Comparison of ENCODE assay signal across 8 mouse cellular contexts in the genomic region with DNA sequence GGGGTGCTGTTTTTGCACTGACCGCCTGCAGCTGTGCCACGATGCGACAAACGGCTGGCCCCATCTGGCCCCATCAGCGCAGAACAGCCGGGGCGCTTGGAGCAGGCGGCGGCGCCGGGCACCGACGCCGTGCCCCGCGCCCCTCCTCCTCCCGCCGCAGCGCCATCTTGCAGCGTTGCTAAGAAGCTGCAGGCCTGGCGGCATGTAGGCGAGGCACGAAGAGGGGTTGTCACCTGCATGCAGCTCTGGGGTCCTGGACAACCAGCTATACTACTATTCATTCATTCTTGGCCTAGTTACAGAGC. TPM values are rescaled to one million over a fixed set of nuclear protein-coding genes. Genes with fewer than 3 reads are reported as not detected.
A peak's percentile ranks its signal among the peaks of the same experiment; 100 is the strongest.
DNase-seq lines count a peak whose midpoint lies in the region; ATAC-seq and TF ChIP-seq lines count a peak whose summit lies in the region.

No protein-coding gene starts in this region.

- H3K27me3 ChIP-seq in kidney, postnatal 0 days (ENCODE audit: insufficient read depth, low read length), result peaks cover 12% of the 10 kb centered on the region; the same call in 1 of the 2 replicates
- no peaks in the 10 kb centered on the region for H3K27me3 ChIP-seq in kidney, adult 2 months (replicated peaks; ENCODE audit: control insufficient read depth, insufficient read depth, low read length)
- no peaks in the 10 kb centered on the region; the same call in 1 of the 2 replicates for H3K27me3 ChIP-seq in hindbrain, embryonic 14.5 days (ENCODE audit: control insufficient read depth, insufficient read depth, low read length)
- peaks cover 24% of the 10 kb centered on the region; the same call in 1 of the 2 replicates for H3K27me3 ChIP-seq in midbrain, embryonic 11.5 days (ENCODE audit: control insufficient read depth, insufficient read depth, low read length)
- no peaks in the 10 kb centered on the region for H3K27me3 ChIP-seq in stomach, postnatal 0 days (ENCODE audit: control insufficient read depth, insufficient read depth, low read length)

- WGBS in kidney, postnatal 0 days, result 5% methylated on average over 23 of the region's 23 CpGs
- WGBS in kidney, adult 2 months, result 27% methylated on average over 23 of the region's 23 CpGs
- under 1% methylated on average over 23 of the region's 23 CpGs for WGBS in hindbrain, embryonic 14.5 days
- WGBS in midbrain, embryonic 11.5 days, result 1% methylated on average over 23 of the region's 23 CpGs
- WGBS in stomach, postnatal 0 days, result 29% methylated on average over 21 of the region's 23 CpGs

- no peak overlapping the region for H3K4me3 ChIP-seq in kidney, postnatal 0 days (replicated peaks; ENCODE audit: low read depth, low read length)
- H3K4me3 ChIP-seq in kidney, adult 2 months (ENCODE audit: insufficient read depth, low read depth, low read length), result no peak overlapping the region
- peak overlapping the region; percentile 77 for H3K4me3 ChIP-seq in hindbrain, embryonic 14.5 days (replicated peaks; ENCODE audit: low read length)
- H3K4me3 ChIP-seq in midbrain, embryonic 11.5 days (ENCODE audit: low read depth, low read length), result peak overlapping the region; percentile 13
- no peak overlapping the region for H3K4me3 ChIP-seq in stomach, postnatal 0 days (ENCODE audit: low read depth, low read length)

- TF ChIP-seq POLR2A in kidney, adult 2 months (IDR thresholded peaks at IDR 0.05; ENCODE audit: low read depth, low read length), result no peak

- peaks cover 22% of the 10 kb centered on the region for H3K4me1 ChIP-seq in kidney, postnatal 0 days (replicated peaks; ENCODE audit: insufficient read depth, low read length)
- no peaks in the 10 kb centered on the region for H3K4me1 ChIP-seq in kidney, adult 2 months (ENCODE audit: control insufficient read depth, insufficient read depth, low read length)
- H3K4me1 ChIP-seq in hindbrain, embryonic 14.5 days (replicated peaks; ENCODE audit: control insufficient read depth, insufficient read depth, low read length), result peaks cover 40% of the 10 kb centered on the region
- peaks cover 19% of the 10 kb centered on the region for H3K4me1 ChIP-seq in midbrain, embryonic 11.5 days (ENCODE audit: control insufficient read depth, insufficient read depth, low read length)
- H3K4me1 ChIP-seq in stomach, postnatal 0 days (replicated peaks; ENCODE audit: control insufficient read depth, insufficient read depth), result peaks cover 9% of the 10 kb centered on the region

- DNase-seq in kidney, postnatal 0 days (ENCODE audit: low spot score), result no peak
- no peak for DNase-seq in kidney, adult 2 months
- DNase-seq in hindbrain, embryonic 14.5 days (ENCODE audit: low spot score), result peak; percentile 72
- DNase-seq in midbrain, embryonic 11.5 days (ENCODE audit: low spot score, missing footprints), result no peak
- DNase-seq in stomach, postnatal 0 days (ENCODE audit: low spot score), result peak; percentile 50
- DNase-seq in heart, postnatal 14 days, result no peak

- no peaks in the 10 kb centered on the region for H3K36me3 ChIP-seq in kidney, postnatal 0 days (ENCODE audit: insufficient read depth, low read length)
- H3K36me3 ChIP-seq in kidney, adult 2 months (ENCODE audit: control insufficient read depth, insufficient read depth, low read length), result no peaks in the 10 kb centered on the region
- H3K36me3 ChIP-seq in hindbrain, embryonic 14.5 days (replicated peaks; ENCODE audit: control insufficient read depth, insufficient read depth), result no peaks in the 10 kb centered on the region
- H3K36me3 ChIP-seq in midbrain, embryonic 11.5 days (ENCODE audit: control insufficient read depth, insufficient read depth, low read length), result no peaks in the 10 kb centered on the region
- H3K36me3 ChIP-seq in stomach, postnatal 0 days (ENCODE audit: control insufficient read depth, insufficient read depth, low read length), result no peaks in the 10 kb centered on the region

- peak; percentile 32; the same call in 1 of the 2 replicates for TF ChIP-seq CTCF in kidney, postnatal 0 days (IDR thresholded peaks at IDR 0.05; ENCODE audit: low read depth)
- no peak for TF ChIP-seq CTCF in kidney, adult 2 months (conservative IDR thresholded peaks at IDR 0.05; ENCODE audit: insufficient read depth, insufficient read length, low read depth, low read length)
- peak; percentile 47 for TF ChIP-seq CTCF in stomach, postnatal 0 days (IDR thresholded peaks at IDR 0.05; ENCODE audit: low read depth)

- H3K9ac ChIP-seq in kidney, postnatal 0 days (ENCODE audit: low read depth, low read length), result no peak overlapping the region
- H3K9ac ChIP-seq in hindbrain, embryonic 14.5 days, result peak overlapping the region; percentile 89
- peak overlapping the region; percentile 38; the same call in 1 of the 2 replicates for H3K9ac ChIP-seq in midbrain, embryonic 11.5 days (ENCODE audit: low read length)
- no peak overlapping the region for H3K9ac ChIP-seq in stomach, postnatal 0 days (ENCODE audit: low read length)

- intact Hi-C loops in heart, postnatal 14 days (cut with DNase I), result no loop called here

- peak overlapping the region; percentile 96 for H3K4me2 ChIP-seq in kidney, postnatal 0 days (ENCODE audit: low read length)
- H3K4me2 ChIP-seq in hindbrain, embryonic 14.5 days (replicated peaks), result peak overlapping the region; percentile 95
- peak overlapping the region; percentile 97 for H3K4me2 ChIP-seq in midbrain, embryonic 11.5 days
- H3K4me2 ChIP-seq in stomach, postnatal 0 days (replicated peaks; ENCODE audit: low read depth), result peak overlapping the region; percentile 95; the same call in 1 of the 2 replicates

- no peak overlapping the region for H3K27ac ChIP-seq in kidney, postnatal 0 days
- no peak overlapping the region for H3K27ac ChIP-seq in kidney, adult 2 months (ENCODE audit: insufficient read depth, low read depth, low read length)
- H3K27ac ChIP-seq in hindbrain, embryonic 14.5 days, result peak overlapping the region; percentile 92
- H3K27ac ChIP-seq in midbrain, embryonic 11.5 days (ENCODE audit: low read depth, low read length), result no peak overlapping the region
- H3K27ac ChIP-seq in stomach, postnatal 0 days (replicated peaks), result no peak overlapping the region

- ATAC-seq in kidney, postnatal 0 days (replicated peaks; ENCODE audit: low FRiP score, low read depth), result no peak
- ATAC-seq in common myeloid progenitor, adult 5-6 weeks (replicated peaks; ENCODE audit: low read depth, poor library complexity, severe bottlenecking), result peak; percentile 40
- 0 out of 2 replicates have a peak, but pooled peaks have one; percentile 22 for ATAC-seq in hindbrain, embryonic 14.5 days (ENCODE audit: low FRiP score)
- peak; percentile 36; the same call in 1 of the 2 replicates for ATAC-seq in midbrain, embryonic 11.5 days (ENCODE audit: low FRiP score)
- ATAC-seq in stomach, postnatal 0 days (ENCODE audit: low FRiP score, low TSS enrichment), result peak; percentile 13; the same call in 1 of the 2 replicates
- no peak for ATAC-seq in erythroblast, adult 5-6 weeks (replicated peaks; ENCODE audit: low FRiP score, poor library complexity, severe bottlenecking)

- TF ChIP-seq EP300 in stomach, postnatal 0 days (optimal IDR thresholded peaks at IDR 0.05), result no peak

- no peaks in the 10 kb centered on the region for H3K9me3 ChIP-seq in kidney, postnatal 0 days (replicated peaks; ENCODE audit: low read length)
- H3K9me3 ChIP-seq in hindbrain, embryonic 14.5 days (ENCODE audit: control insufficient read depth, low read length), result no peaks in the 10 kb centered on the region
- no peaks in the 10 kb centered on the region for H3K9me3 ChIP-seq in midbrain, embryonic 11.5 days (ENCODE audit: control insufficient read depth, low read length)
- no peaks in the 10 kb centered on the region for H3K9me3 ChIP-seq in stomach, postnatal 0 days (ENCODE audit: control insufficient read depth, low read length)

RNA-seq across cellular contexts. Expression of a gene that starts 1.2 kb away (rescaled TPM):
- polyA plus RNA-seq in kidney, postnatal 0 days (2015; fragmentation: Nextera tagmentation; extraction: Ambion mirVana), result 1.4 TPM in 2 replicates
- polyA plus RNA-seq in kidney, adult 2 months (2012; rRNA removed), result 5.1 and 6.8 TPM in 2 replicates
- 1.2 and 2.6 TPM in 2 replicates for total RNA-seq in common myeloid progenitor, adult 5-6 weeks (2017)
- 45.3 and 49.1 TPM in 2 replicates for polyA plus RNA-seq in hindbrain, embryonic 14.5 days (2014; fragmentation: Nextera tagmentation; extraction: Ambion mirVana)
- polyA plus RNA-seq in midbrain, embryonic 11.5 days (2014; fragmentation: Nextera tagmentation; extraction: Ambion mirVana), result 1.3 TPM in 2 replicates
- polyA plus RNA-seq in stomach, postnatal 0 days (2015; fragmentation: Nextera tagmentation; extraction: Ambion mirVana), result 1.6 and 2.1 TPM in 2 replicates
- 1.3 and 4.4 TPM in 2 replicates for total RNA-seq in erythroblast, adult 5-6 weeks (2015; ENCODE audit: low replicate concordance)
- 0.84 and 1.8 TPM in 2 replicates for total RNA-seq in erythroblast, adult 5-6 weeks (2017; ENCODE audit: low replicate concordance)
- 1 to 10 TPM; 3.7 to 9.0 TPM for total RNA-seq in heart, postnatal 14 days (2021)

RNA-seq across cellular contexts. Expression of a gene that starts 38.4 kb away (rescaled TPM):
- polyA plus RNA-seq in kidney, postnatal 0 days (2015; fragmentation: Nextera tagmentation; extraction: Ambion mirVana), result 14.3 and 15.5 TPM in 2 replicates
- polyA plus RNA-seq in kidney, adult 2 months (2012; rRNA removed), result 5.8 and 6.8 TPM in 2 replicates
- total RNA-seq in common myeloid progenitor, adult 5-6 weeks (2017), result 31.4 and 34.0 TPM in 2 replicates
- polyA plus RNA-seq in hindbrain, embryonic 14.5 days (2014; fragmentation: Nextera tagmentation; extraction: Ambion mirVana), result 27.8 and 28.1 TPM in 2 replicates
- 24.9 and 28.9 TPM in 2 replicates for polyA plus RNA-seq in midbrain, embryonic 11.5 days (2014; fragmentation: Nextera tagmentation; extraction: Ambion mirVana)
- 5.8 and 6.3 TPM in 2 replicates for polyA plus RNA-seq in stomach, postnatal 0 days (2015; fragmentation: Nextera tagmentation; extraction: Ambion mirVana)
- total RNA-seq in erythroblast, adult 5-6 weeks (2015; ENCODE audit: low replicate concordance), result 5.6 and 6.7 TPM in 2 replicates
- 2.0 and 7.1 TPM in 2 replicates for total RNA-seq in erythroblast, adult 5-6 weeks (2017; ENCODE audit: low replicate concordance)
- total RNA-seq in heart, postnatal 14 days (2021), result 1 to 10 TPM; 9.1 to 9.6 TPM

RNA-seq across cellular contexts. Expression of a gene that starts 50.3 kb away (rescaled TPM):
- polyA plus RNA-seq in kidney, postnatal 0 days (2015; fragmentation: Nextera tagmentation; extraction: Ambion mirVana), result 10.8 and 12.1 TPM in 2 replicates
- 28.5 and 35.6 TPM in 2 replicates for polyA plus RNA-seq in kidney, adult 2 months (2012; rRNA removed)
- total RNA-seq in common myeloid progenitor, adult 5-6 weeks (2017), result 5.3 and 7.9 TPM in 2 replicates
- 17.7 and 20.1 TPM in 2 replicates for polyA plus RNA-seq in hindbrain, embryonic 14.5 days (2014; fragmentation: Nextera tagmentation; extraction: Ambion mirVana)
- polyA plus RNA-seq in midbrain, embryonic 11.5 days (2014; fragmentation: Nextera tagmentation; extraction: Ambion mirVana), result 12.3 and 14.2 TPM in 2 replicates
- 8.3 and 11.5 TPM in 2 replicates for polyA plus RNA-seq in stomach, postnatal 0 days (2015; fragmentation: Nextera tagmentation; extraction: Ambion mirVana)
- 1.5 and 1.9 TPM in 2 replicates for total RNA-seq in erythroblast, adult 5-6 weeks (2015; ENCODE audit: low replicate concordance)
- 1.1 and 3.8 TPM in 2 replicates for total RNA-seq in erythroblast, adult 5-6 weeks (2017; ENCODE audit: low replicate concordance)
- total RNA-seq in heart, postnatal 14 days (2021), result 1 to 10 TPM; 9.6 to 10.0 TPM

RNA-seq across cellular contexts. Expression of a gene that starts 50.5 kb away (rescaled TPM):
- polyA plus RNA-seq in kidney, postnatal 0 days (2015; fragmentation: Nextera tagmentation; extraction: Ambion mirVana), result 107 and 130 TPM in 2 replicates
- polyA plus RNA-seq in kidney, adult 2 months (2012; rRNA removed), result 77.7 and 79.3 TPM in 2 replicates
- total RNA-seq in common myeloid progenitor, adult 5-6 weeks (2017), result 15.7 and 21.7 TPM in 2 replicates
- 47.5 and 62.8 TPM in 2 replicates for polyA plus RNA-seq in hindbrain, embryonic 14.5 days (2014; fragmentation: Nextera tagmentation; extraction: Ambion mirVana)
- polyA plus RNA-seq in midbrain, embryonic 11.5 days (2014; fragmentation: Nextera tagmentation; extraction: Ambion mirVana), result 58.4 and 61.3 TPM in 2 replicates
- 84.8 and 84.9 TPM in 2 replicates for polyA plus RNA-seq in stomach, postnatal 0 days (2015; fragmentation: Nextera tagmentation; extraction: Ambion mirVana)
- 0.96 and 3.3 TPM in 2 replicates for total RNA-seq in erythroblast, adult 5-6 weeks (2015; ENCODE audit: low replicate concordance)
- total RNA-seq in erythroblast, adult 5-6 weeks (2017; ENCODE audit: low replicate concordance), result 1.4 and 5.3 TPM in 2 replicates
- total RNA-seq in heart, postnatal 14 days (2021), result 10 to 100 TPM; 55.4 to 59.2 TPM

Comparison
In these comparisons a context has a peak if more than half of its experiments do, and no peak if none do; other contexts are left out.
1. ATAC-seq: peak in common myeloid progenitor, adult 5-6 weeks (single experiment), hindbrain, embryonic 14.5 days (single experiment), midbrain, embryonic 11.5 days (single experiment) and stomach, postnatal 0 days (single experiment); none in kidney, postnatal 0 days (single experiment) and erythroblast, adult 5-6 weeks (single experiment).
2. DNase-seq: peak in hindbrain, embryonic 14.5 days (single experiment) and stomach, postnatal 0 days (single experiment); none in kidney, postnatal 0 days (single experiment), kidney, adult 2 months (single experiment), midbrain, embryonic 11.5 days (single experiment) and heart, postnatal 14 days (0 of 2).
3. H3K4me3 ChIP-seq: peak in hindbrain, embryonic 14.5 days (single experiment) and midbrain, embryonic 11.5 days (single experiment); none in kidney, postnatal 0 days (single experiment), kidney, adult 2 months (single experiment) and stomach, postnatal 0 days (single experiment).
4. H3K9ac ChIP-seq: peak in hindbrain, embryonic 14.5 days (single experiment) and midbrain, embryonic 11.5 days (single experiment); none in kidney, postnatal 0 days (single experiment) and stomach, postnatal 0 days (single experiment).
5. Peak in every context shown above with its lines, with median percentiles within 50 percentile points of each other: H3K4me2 ChIP-seq.